Mouse (Mus musculus) heart, adult 2 months (tissue): Measurements from ENCODE around the gene Endod1. TPM values are rescaled to one million over a fixed set of nuclear protein-coding genes. Genes with fewer than 3 reads are reported as not detected.
A peak's percentile ranks its signal among the peaks of the same experiment; 100 is the strongest.

Experiments
- DNase-seq, 2 experiments: peaks; one replicate each; pipeline ENCODE4 v3.0.0; 2021
- H3K27ac ChIP-seq: fragments of 200-600 bp; 2 replicates; pipeline ENCODE4 v1.8.1; 2022
- H3K27me3 ChIP-seq: fragments of 200-500 bp; 2 replicates; pipeline ENCODE4 v1.6.1; 2012; ENCODE audit warnings: mild to moderate bottlenecking, low read length, inconsistent platforms, mixed read lengths; ENCODE audit not compliant: control insufficient read depth, insufficient read depth
- H3K36me3 ChIP-seq: fragments of 200-500 bp; 2 replicates; pipeline ENCODE4 v1.6.1; 2012; ENCODE audit warnings: low read length, inconsistent platforms; ENCODE audit not compliant: control insufficient read depth, insufficient read depth
- H3K4me1 ChIP-seq: fragments of 200-500 bp; 2 replicates; pipeline ENCODE4 v1.6.1; 2011; ENCODE audit warnings: low read length; ENCODE audit not compliant: control insufficient read depth, insufficient read depth
- H3K4me3 ChIP-seq: fragments of 200-600 bp; 2 replicates; pipeline ENCODE4 v1.8.1; 2022
- H3K79me2 ChIP-seq: fragments of 200-500 bp; replicated peaks from 2 replicates; pipeline ENCODE4 v1.6.1; 2012; ENCODE audit warnings: mild to moderate bottlenecking, inconsistent platforms, low read length, moderate library complexity, mixed read lengths; ENCODE audit not compliant: control insufficient read depth, insufficient read depth
- H3K9ac ChIP-seq: fragments of 200-500 bp; 2 replicates; pipeline ENCODE4 v1.6.1; 2012; ENCODE audit warnings: low read depth, mild to moderate bottlenecking, control low read depth, inconsistent platforms, low read length, mixed read lengths
- CTCF ChIP-seq: fragments of 200-600 bp; IDR thresholded peaks from 2 replicates; pipeline ENCODE4 v1.8.1; 2022; ENCODE audit warnings: antibody characterized with exemption, mild to moderate bottlenecking, moderate library complexity
- EP300 ChIP-seq: fragments of 200-500 bp; IDR thresholded peaks from 2 replicates; pipeline ENCODE4 v1.6.1; 2011; ENCODE audit warnings: low read depth, low read length, control low read depth; ENCODE audit not compliant: insufficient read depth
- POLR2A ChIP-seq: fragments of 200-500 bp; IDR thresholded peaks from 2 replicates; pipeline ENCODE4 v1.6.1; 2011; ENCODE audit warnings: mild to moderate bottlenecking, low read depth, low read length, control low read depth; ENCODE audit not compliant: insufficient read depth
- WGBS: fragments of 180-500 bp; shearing (Covaris S2); methylation state at CpG from one replicate; pipeline ENCODE4 v1.1.7; 2018; 5-methylcytosine and 5-hydroxymethylcytosine counted together
- intact Hi-C: fragments of 180-260 bp; cut with DNase I; formaldehyde crosslinking; loops from one replicate; pipeline ENCODE4 v1.15.1; 2025
- polyA plus RNA-seq: library from polyadenylated mRNA; depleted of rRNA; stranded (reverse); fragments of >200 nt; gene quantifications from 2 replicates; pipeline ENCODE4 v1.2.3, GENCODE M21; 2012
- total RNA-seq, 2 experiments: library from RNA; stranded (reverse); gene quantifications; 2 replicates each; pipeline ENCODE4 v1.2.3; 2021

The Endod1 gene
- total and polyA plus RNA-seq, 3 experiments, result 7.9 to 9.3 (median 8.0) TPM

DNA sequence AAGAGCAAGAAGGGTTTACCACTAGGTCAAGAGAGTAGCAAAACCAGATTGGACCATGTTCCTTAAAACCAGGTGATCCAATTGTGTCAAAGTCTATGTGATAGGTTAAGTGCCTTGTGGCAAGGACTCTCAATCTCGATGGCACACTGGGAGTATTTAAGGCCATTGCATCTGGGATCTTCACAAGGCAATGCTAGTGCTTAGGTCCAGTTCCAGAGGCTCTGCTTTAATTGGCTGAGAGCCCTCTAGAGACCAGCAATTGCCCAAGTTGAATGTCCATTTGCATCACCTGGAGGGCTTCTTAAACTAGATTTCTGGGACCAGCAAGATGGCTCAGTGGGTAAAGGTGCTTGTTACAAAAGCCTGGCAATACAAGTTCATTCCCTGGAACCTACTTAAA is 17.6 kb upstream of the Endod1 start:
- peaks cover 1% of the 10 kb centered on the region; the same call in 1 of the 2 replicates for H3K36me3 ChIP-seq
- H3K27me3 ChIP-seq, result no peaks in the 10 kb centered on the region
- no peak overlapping the region for H3K9ac ChIP-seq
- no peak for TF ChIP-seq POLR2A
- no peak for TF ChIP-seq CTCF
- no peak for TF ChIP-seq EP300
- no peak overlapping the region for H3K4me3 ChIP-seq
- no peak for DNase-seq
- H3K27ac ChIP-seq, result no peak overlapping the region
- WGBS, result 66% methylated on average over 1 of the region's 1 CpGs
- H3K79me2 ChIP-seq, result no peaks in the 10 kb centered on the region
- H3K4me1 ChIP-seq, result no peaks in the 10 kb centered on the region; the same call in 1 of the 2 replicates
- intact Hi-C loops, result no loop called here

DNA sequence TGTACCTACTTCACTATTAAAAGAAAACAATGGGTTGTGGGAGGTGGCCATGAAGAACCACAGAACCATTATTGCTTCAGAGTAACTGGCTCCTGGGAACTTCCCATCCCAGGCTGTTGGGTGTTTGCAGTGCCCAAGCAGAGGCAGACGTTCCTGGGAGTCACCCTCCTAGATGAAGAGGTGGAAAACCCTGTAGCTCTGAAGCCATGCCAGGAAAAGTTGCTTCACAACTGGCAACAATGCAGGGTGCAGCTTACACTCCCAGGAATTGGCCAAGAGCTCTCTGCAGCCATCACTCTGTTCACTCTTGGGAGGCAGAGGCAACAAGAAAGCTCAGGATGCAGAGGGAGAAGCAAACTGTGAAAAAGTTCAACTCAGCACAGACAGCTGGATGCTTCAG is 16.8 kb upstream of the Endod1 start:
- Histone ChIP-seq H3K4me3 (no peak overlapping the region), H3K4me1 (no peaks in the 10 kb centered on the region; the same call in 1 of the 2 replicates), H3K79me2 (no peaks in the 10 kb centered on the region), H3K27ac (no peak overlapping the region), H3K27me3 (no peaks in the 10 kb centered on the region), H3K9ac (no peak overlapping the region), H3K36me3 (peaks cover 1% of the 10 kb centered on the region; the same call in 1 of the 2 replicates)
- DNase-seq, result peak in 1 of 2 experiments; percentile 18
- TF ChIP-seq EP300, result no peak
- no peak for TF ChIP-seq CTCF
- intact Hi-C loops, result no loop called here
- 27% methylated on average over 1 of the region's 1 CpGs for WGBS

DNA sequence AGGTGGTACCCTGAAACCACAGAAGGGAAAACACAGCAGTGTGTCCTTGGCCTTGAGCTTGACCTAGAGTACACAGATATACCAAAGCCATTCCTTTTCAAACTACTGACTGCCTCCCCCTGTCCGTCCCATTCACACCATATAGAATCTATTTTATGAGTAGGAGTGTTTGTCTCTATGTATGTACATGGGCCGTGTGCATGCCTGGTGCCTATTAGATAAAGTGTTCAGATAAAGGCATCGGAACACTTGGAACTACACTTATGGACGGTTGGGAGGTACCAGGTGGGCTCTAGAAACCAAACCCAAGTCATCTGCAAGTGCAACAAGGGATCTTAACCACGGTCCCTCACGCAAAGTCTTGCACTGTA is 16.1 kb upstream of the Endod1 start:
- Histone ChIP-seq H3K4me3 (no peak overlapping the region), H3K27me3 (no peaks in the 10 kb centered on the region), H3K36me3 (peaks cover 1% of the 10 kb centered on the region; the same call in 1 of the 2 replicates), H3K9ac (no peak overlapping the region), H3K4me1 (no peaks in the 10 kb centered on the region; the same call in 1 of the 2 replicates), H3K79me2 (no peaks in the 10 kb centered on the region), H3K27ac (no peak overlapping the region)
- no peak for TF ChIP-seq CTCF
- TF ChIP-seq EP300, result no peak
- TF ChIP-seq POLR2A, result no peak
- WGBS, result 88% methylated on average over 6 of the region's 6 CpGs
- intact Hi-C loops, result no loop called here
- no peak for DNase-seq

DNA sequence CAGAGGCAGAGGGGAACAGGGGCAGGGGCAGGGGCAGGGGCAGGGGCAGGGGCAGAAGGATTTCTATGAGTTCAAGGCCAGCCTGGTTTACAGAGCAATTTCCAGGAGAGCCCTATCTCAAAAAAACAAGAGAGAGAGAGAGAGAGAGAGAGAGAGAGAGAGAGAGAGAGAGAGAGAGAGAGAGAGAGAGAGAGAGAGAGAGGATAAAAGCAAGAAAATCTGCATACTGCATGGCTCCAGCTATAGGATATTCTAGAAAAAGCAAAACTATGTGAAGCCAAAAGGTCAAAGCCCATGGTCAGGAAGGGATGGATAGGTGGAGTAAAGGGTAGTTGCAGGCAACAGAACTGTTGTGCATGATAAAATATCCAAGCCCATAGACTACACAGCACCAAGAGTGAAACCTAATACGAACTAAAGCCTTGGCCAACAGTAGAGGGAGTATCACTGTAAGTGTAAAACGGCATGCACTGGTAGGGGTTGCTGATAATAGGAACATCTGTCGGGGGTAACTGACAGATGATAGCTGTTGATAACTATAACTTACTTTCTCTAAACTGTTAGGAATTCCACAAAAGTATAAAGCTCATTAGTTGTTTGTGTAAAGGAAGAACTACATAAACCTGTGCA is 15.6 kb upstream of the Endod1 start:
- no peaks in the 10 kb centered on the region for H3K79me2 ChIP-seq
- WGBS, result 62% methylated on average over 3 of the region's 3 CpGs
- DNase-seq, result no peak
- H3K4me3 ChIP-seq, result no peak overlapping the region
- H3K4me1 ChIP-seq, result no peaks in the 10 kb centered on the region; the same call in 1 of the 2 replicates
- no peaks in the 10 kb centered on the region for H3K27me3 ChIP-seq
- intact Hi-C loops, result no loop called here
- TF ChIP-seq EP300 (no peak), CTCF (no peak), POLR2A (no peak)
- H3K27ac ChIP-seq, result no peak overlapping the region
- H3K9ac ChIP-seq, result no peak overlapping the region
- H3K36me3 ChIP-seq, result peaks cover 1% of the 10 kb centered on the region; the same call in 1 of the 2 replicates

DNA sequence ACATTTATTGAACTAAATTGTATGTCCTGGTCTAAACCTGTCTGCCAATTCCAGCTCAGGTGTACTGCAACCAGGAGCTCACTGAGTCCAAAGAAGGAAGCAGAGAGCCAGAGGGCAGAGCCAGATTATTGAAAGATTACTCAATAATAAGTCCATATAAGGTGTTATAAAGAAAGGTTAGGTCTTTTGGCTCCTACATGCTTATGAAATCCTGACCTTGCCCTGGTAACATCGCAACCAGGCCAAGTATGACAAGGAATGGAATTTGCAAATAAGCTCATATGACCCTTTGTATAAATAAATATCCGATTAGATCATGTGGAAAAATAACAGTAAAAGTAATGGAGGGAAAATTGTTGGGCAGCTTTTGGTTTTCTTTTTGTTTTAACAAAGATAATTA is 14.8 kb upstream of the Endod1 start:
- no peak overlapping the region for H3K27ac ChIP-seq
- TF ChIP-seq EP300 (no peak), POLR2A (no peak), CTCF (no peak)
- no peaks in the 10 kb centered on the region; the same call in 1 of the 2 replicates for H3K4me1 ChIP-seq
- H3K4me3 ChIP-seq, result no peak overlapping the region
- no peaks in the 10 kb centered on the region for H3K27me3 ChIP-seq
- intact Hi-C loops, result no loop called here
- no peaks in the 10 kb centered on the region for H3K79me2 ChIP-seq
- peaks cover 1% of the 10 kb centered on the region; the same call in 1 of the 2 replicates for H3K36me3 ChIP-seq
- no peak for DNase-seq
- WGBS, result 59% methylated on average over 2 of the region's 2 CpGs
- no peak overlapping the region for H3K9ac ChIP-seq

DNA sequence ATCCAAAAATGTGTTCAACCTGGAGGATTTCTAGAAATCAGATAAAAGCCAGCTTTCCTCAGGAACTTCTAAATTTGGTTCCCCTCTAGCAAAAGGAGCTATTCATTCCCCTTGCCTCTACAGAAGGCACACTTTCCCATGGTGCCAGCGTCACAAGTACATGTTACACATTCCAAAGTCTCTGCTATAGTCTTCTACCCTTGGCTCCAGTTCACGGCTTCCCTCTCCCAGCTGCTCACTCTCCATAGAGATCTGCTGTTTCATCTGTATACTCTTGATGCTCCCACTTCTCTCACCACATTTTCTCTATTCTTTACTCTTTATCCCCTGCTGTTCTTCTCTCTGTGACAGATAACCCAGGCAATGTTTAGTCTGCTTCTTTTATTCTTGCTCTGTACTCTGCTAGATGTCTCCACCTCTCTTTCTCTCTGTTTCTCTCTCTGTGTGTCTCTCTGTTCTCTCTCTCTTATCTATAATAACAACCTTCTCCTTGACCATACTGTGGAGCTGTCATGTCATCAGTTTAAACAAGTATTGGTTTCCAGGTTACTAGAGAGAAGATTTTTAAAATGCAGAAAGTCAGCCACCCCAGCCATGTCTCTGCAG is 13.8 kb upstream of the Endod1 start:
- no peak overlapping the region for H3K9ac ChIP-seq
- H3K4me1 ChIP-seq, result no peaks in the 10 kb centered on the region; the same call in 1 of the 2 replicates
- H3K4me3 ChIP-seq, result no peak overlapping the region
- no peaks in the 10 kb centered on the region for H3K79me2 ChIP-seq
- no peak overlapping the region for H3K27ac ChIP-seq
- intact Hi-C loops, result no loop called here
- H3K27me3 ChIP-seq, result no peaks in the 10 kb centered on the region
- H3K36me3 ChIP-seq, result peaks cover 1% of the 10 kb centered on the region; the same call in 1 of the 2 replicates
- TF ChIP-seq POLR2A (no peak), EP300 (no peak), CTCF (no peak)
- no peak for DNase-seq
- 51% methylated on average over 2 of the region's 2 CpGs for WGBS
